Mouse (Mus musculus) cerebellum, adult 11-12 months (tissue): ENCODE data around the gene Msi2.

ENCODE experiments used
- DNase-seq: peaks from one replicate; pipeline ENCODE4 v3.0.0; 2022

Msi2 gene

GRCm38 (mm10) chr11:88709876-88710614, 8.3 kb downstream of the Msi2 start:
- DNase-seq: no peak

GRCm38 (mm10) chr11:88707228-88707775, 11.0 kb downstream of the Msi2 start:
- no peak for DNase-seq

DNA sequence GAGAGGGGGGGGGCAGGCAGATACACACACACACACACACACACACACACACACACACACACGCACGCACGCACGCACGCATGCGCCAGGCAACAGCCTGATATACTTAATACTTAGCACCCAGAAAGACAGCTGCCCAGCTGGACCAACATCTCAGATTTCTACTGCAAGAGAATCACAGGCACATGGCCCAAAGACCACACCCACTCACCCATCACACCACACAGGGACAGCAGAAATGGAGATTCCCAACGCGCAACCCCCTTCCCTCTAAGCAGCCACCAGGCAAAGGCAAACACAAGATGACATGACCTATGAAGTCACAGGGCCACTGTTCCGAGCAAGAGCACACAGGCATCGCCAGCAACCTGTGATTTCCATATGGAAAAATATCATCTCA, 13.6 kb downstream of the Msi2 start:
- no peak for DNase-seq

- DNase-seq: no peak
Observed at GRCm38 (mm10) chr11:88703220-88703619, 15.1 kb downstream of the Msi2 start.

- no peak for DNase-seq
Observed at GRCm38 (mm10) chr11:88701976-88702659, 16.2 kb downstream of the Msi2 start.

DNA sequence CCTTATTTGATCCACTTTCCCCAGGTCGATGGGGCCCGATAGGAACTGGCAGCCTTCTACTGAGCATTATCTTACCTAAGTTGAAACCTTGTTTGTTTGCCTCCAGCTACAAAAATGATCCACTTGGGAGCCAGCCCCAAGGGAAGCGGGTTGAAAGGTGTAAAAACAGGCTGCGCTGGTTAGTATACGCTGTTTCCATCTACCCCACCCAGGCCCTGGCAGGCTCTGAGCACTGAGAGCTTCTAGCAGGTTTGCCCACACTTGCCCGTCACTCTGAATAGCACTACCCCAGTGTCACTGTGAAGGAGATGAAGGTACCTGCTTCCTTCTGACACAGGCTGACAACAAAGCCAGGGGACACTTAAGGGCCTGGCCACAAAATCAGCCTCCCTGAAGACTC, 17.3 kb downstream of the Msi2 start:
- DNase-seq: no peak

DNA sequence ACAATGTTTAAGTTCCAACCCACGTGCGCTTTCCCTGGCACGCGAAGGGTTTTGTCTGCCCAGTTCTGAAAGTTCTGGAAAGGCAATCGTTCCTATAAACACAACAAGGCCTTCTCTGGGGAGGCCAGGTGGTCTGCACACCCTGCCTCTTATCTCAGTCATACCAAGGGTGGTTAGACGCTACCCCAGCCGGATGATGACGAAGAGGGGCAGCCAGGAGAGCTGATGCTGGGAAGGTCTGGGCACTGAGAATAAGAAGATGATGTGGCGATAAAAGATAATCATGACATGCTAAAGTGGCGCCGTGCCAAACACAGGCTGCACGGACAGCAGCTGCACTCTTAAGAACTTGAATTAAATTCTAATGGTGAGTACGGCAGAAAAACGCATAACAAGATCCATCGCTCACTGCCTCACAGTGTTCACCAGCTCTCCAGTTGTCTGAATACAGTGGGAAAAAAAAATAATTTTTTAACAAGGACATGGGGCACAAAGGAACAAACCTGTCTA, 18.1 kb downstream of the Msi2 start:
- no peak for DNase-seq

DNA sequence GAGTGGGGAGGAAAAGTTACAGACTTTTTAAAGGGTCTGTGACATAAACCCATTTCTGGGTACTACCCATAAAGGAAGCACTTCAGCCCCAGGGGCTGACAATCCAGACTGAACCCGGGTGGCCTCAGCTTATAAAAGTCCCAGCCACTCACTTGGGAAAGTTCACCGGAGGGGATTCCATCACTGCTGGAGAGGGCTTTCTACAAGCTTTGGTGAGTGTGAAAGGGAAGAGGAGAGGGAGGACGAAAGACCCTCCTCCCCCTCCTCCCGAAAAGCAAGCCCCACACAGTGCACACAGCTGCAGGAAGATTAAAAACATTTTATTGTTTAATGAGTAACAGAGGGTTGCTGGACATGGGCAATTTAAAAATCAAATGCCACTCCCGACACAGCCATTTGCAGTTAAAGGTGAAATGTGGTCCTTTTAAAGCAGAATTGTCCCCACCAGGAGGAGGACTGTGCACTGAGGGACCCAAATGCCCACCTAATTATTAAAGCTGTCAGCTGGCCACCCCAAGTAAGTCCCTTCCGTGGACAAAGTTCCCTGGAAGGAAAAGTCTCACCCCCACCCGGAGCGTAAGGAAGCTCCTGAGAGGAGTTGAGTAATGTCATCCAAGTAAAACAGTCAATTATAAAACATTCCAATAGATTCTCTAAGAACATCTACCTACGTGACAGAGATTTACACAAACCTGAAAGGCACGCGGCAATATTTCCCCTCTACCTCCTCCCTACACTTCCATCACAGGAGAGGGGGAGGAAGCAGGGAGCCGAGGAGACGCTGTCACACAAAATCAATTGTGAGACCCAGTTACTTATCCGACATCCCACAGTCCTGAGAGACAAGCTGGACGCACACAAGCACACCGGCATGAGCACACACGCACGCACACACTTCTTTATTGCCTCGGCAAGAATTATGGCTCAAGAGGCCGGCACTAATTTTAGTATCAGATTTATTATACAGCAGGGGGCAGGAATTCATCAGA, 24.1 kb downstream of the Msi2 start:
- no peak for DNase-seq

GRCm38 (mm10) chr11:88693002-88693769, 25.1 kb downstream of the Msi2 start:
- no peak for DNase-seq

GRCm38 (mm10) chr11:88692374-88692773, 25.9 kb downstream of the Msi2 start:
- DNase-seq: no peak

- DNase-seq: no peak
Observed at GRCm38 (mm10) chr11:88690556-88691287, 27.6 kb downstream of the Msi2 start.

DNA sequence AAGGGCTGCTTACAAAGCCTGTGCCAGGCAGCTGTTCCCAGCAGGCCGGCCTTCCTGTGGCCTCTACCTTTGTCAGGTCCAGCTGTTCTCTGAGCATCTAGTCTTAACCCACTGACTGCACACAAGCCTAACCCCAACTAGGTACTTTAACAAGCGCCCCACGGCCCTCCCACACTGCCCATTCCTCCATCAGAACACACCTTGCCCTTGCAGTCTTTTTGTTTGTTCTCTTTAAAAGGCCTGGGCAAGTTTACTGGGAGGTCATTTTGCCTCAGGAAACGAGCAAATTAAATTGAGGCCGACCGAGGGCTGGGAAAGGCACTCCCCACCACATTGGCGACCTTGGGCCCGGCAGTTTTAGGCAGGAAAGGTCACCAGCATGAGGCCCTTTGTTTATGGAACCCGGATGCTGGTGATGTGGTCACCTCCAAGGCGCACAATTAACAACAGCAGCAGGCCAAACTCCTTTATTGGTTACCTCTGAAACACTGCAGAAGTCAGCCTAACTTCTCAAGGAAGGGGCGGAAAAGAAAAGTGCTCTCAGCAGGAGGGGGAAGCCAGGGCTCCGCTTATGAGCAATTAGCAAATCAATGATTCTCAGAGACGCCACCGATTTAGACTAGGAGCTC, 28.4 kb downstream of the Msi2 start:
- DNase-seq: no peak

DNA sequence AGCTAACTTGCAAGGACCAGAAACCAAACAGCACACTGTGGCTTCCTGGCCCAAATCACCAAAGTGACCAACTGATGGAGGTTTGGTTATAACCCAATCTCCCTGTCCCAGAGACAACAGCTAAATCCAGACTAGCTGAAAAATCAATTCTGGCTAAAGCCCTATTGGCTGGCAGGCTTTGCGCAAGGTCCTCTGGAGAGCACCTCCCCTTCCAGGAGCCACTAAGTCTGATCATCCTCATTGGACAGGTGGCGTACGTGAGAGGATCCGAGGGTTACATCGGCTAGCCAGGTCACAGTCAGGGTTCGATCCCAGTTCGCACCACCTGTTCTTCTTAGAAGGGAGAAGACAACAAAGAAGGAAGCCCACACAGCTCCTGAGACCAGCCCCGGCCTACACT, 29.7 kb downstream of the Msi2 start:
- DNase-seq: no peak

DNA sequence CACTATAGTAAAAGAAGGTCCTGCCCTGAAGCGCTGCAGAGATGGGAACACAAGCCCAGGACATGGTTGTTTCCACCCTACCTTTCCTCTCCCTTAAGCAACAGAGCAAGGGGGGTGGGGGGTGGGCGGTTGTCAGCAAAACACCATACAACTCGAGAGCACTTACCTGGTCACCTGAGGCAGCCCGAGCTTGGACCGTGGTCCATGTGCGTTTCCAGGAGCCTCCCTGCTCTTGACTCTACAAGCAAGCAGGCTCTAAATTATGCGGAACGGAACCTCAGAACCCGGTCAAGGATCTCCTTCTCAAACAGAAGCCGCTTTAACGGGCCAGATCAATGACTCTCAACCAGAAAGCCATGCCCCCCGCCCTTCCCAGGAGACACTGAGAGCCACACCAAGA, 30.6 kb downstream of the Msi2 start:
- no peak for DNase-seq

DNA sequence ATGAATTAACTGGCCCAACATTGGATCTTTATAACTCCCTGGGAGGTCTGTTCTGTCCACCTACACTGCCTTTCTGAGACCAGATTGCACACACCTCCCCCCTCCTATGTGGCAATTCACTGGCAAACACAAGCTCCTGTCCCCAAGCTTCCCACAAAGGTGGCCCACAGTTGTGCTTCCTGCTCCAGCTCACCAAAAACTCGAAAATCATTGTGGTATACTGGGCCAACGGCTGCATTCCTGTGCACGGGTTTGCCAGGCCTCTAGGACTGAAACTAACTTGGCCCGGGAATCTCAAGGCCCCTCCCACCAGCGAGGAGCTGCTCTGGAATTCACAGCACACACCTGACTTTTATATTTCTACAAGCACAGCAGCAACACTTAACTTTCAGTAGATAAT, 31.3 kb downstream of the Msi2 start:
- no peak for DNase-seq

GRCm38 (mm10) chr11:88686061-88686460, 32.3 kb downstream of the Msi2 start:
- no peak for DNase-seq

GRCm38 (mm10) chr11:88683026-88683770, 35.1 kb downstream of the Msi2 start:
- DNase-seq: no peak

DNA sequence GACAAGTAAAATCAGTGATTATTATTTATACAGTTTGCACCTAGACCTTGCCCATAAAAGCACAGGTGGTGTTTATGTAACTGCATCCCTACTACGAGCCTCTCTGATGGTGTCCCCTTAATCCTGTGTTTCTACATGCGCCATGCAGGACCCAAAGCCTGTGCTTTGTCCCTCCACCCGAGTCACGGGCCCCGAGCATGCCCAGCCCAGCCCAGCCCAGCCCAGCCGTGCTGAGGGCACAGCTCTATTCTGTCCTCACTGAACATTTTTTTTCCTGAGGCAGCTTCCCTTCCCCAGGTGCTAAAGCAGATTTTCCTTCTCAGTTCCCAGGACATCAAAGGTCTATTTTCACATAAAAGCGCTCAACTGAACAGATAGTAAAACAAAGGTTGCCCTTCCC, 41.0 kb downstream of the Msi2 start:
- DNase-seq: no peak

GRCm38 (mm10) chr11:88676597-88676996, 41.7 kb downstream of the Msi2 start:
- peak; percentile 28 for DNase-seq
